Mouse (Mus musculus) lung, postnatal 0 days (tissue): Measurements from ENCODE around the gene Gipc3. TPM values are rescaled to one million over a fixed set of nuclear protein-coding genes. Genes with fewer than 3 reads are reported as not detected.

Experiments used
- ATAC-seq: fragments of 200-750 bp; cut with Nextera tagmentation; 2 replicates; pipeline ENCODE4 v1.8.0; 2017; ENCODE audit warnings: moderate library complexity
- DNase-seq: peaks from one replicate; pipeline ENCODE4 v3.0.0-alpha.2; 2016; ENCODE audit warnings: low spot score
- H3K27ac ChIP-seq: fragments of 300-500 bp; sonication (generic); 2 replicates; pipeline ENCODE4 v1.5.1; 2014; ENCODE audit warnings: antibody characterized with exemption, mild to moderate bottlenecking, low read length, mixed read lengths
- H3K27me3 ChIP-seq: fragments of 300-500 bp; sonication (generic); replicated peaks from 2 replicates; pipeline ENCODE4 v1.6.1; 2014; ENCODE audit warnings: low read length, mixed read lengths; ENCODE audit not compliant: insufficient read depth
- H3K36me3 ChIP-seq: fragments of 300-500 bp; sonication (generic); 2 replicates; pipeline ENCODE4 v1.6.1; 2014; ENCODE audit warnings: low read length, mixed read lengths; ENCODE audit not compliant: insufficient read depth
- H3K4me1 ChIP-seq: fragments of 300-500 bp; sonication (generic); 2 replicates; pipeline ENCODE4 v1.6.1; 2014; ENCODE audit warnings: antibody characterized with exemption, low read depth, low read length, mixed read lengths; ENCODE audit not compliant: insufficient read depth
- H3K4me2 ChIP-seq: fragments of 300-500 bp; sonication (generic); replicated peaks from 2 replicates; pipeline ENCODE4 v1.6.1; 2014; ENCODE audit warnings: low read depth, mild to moderate bottlenecking, low read length, moderate library complexity, mixed read lengths
- H3K4me3 ChIP-seq: fragments of 300-500 bp; sonication (generic); 2 replicates; pipeline ENCODE4 v1.5.1; 2014; ENCODE audit warnings: low read depth, low read length
- H3K9ac ChIP-seq: fragments of 300-500 bp; sonication (generic); replicated peaks from 2 replicates; pipeline ENCODE4 v1.6.1; 2014; ENCODE audit warnings: low read depth, mild to moderate bottlenecking
- H3K9me3 ChIP-seq: fragments of 300-500 bp; sonication (generic); 2 replicates; pipeline ENCODE4 v1.6.1; 2016; ENCODE audit warnings: low read length, mixed read lengths
- CTCF ChIP-seq: IDR thresholded peaks from 2 replicates; pipeline ENCODE4 v1.5.1; 2016; ENCODE audit warnings: antibody characterized with exemption, mild to moderate bottlenecking
- EP300 ChIP-seq: IDR thresholded peaks from 2 replicates; pipeline ENCODE4 v1.6.1; 2016; ENCODE audit warnings: antibody characterized with exemption, mild to moderate bottlenecking, control low read depth
- WGBS: fragments of 180-500 bp; shearing (Covaris S2); extraction: QIAGEN DNeasy Blood & Tissue Kit; methylation state at CpG from one replicate; pipeline ENCODE4 v1.1.7; 2014; 5-methylcytosine and 5-hydroxymethylcytosine counted together
- polyA plus RNA-seq: library from polyadenylated mRNA; unstranded; fragments of >200 nt; fragmentation: Nextera tagmentation; extraction: Ambion mirVana; gene quantifications from 2 replicates; pipeline ENCODE4 v1.2.1, GENCODE M21; 2015

The Gipc3 gene
- polyA plus RNA-seq, 1 experiment from 2014 or later, result 0.33 TPM

- Histone ChIP-seq H3K9ac (peak overlapping the region; percentile 56), H3K4me3 (peak overlapping the region; percentile 70), H3K27me3 (no peaks in the 10 kb centered on the region), H3K4me1 (peaks cover 14% of the 10 kb centered on the region), H3K9me3 (no peaks in the 10 kb centered on the region), H3K4me2 (peak overlapping the region; percentile 99), H3K36me3 (no peaks in the 10 kb centered on the region), H3K27ac (peak overlapping the region; percentile 62)
- ATAC-seq (peak; percentile 8; the same call in 1 of the 2 replicates), DNase-seq (no peak)
- WGBS, result 34% methylated on average over 4 of the region's 4 CpGs
- TF ChIP-seq CTCF, result no peak
- no peak for TF ChIP-seq EP300
Observed at GRCm38 (mm10) chr10:81358209-81358608, 15.1 kb upstream of the Gipc3 start.

- Histone ChIP-seq H3K9me3 (no peaks in the 10 kb centered on the region), H3K27ac (peak within 1 kb of the TSS; percentile 62; the same call in 1 of the 2 replicates), H3K4me3 (peak within 1 kb of the TSS; percentile 70), H3K36me3 (no peaks in the 10 kb centered on the region), H3K4me1 (peaks cover 14% of the 10 kb centered on the region), H3K9ac (peak within 1 kb of the TSS; percentile 56), H3K27me3 (no peaks in the 10 kb centered on the region), H3K4me2 (peak within 1 kb of the TSS; percentile 99)
- TF ChIP-seq EP300, result no peak
- no peak for TF ChIP-seq CTCF
- DNase-seq, result peak; percentile 95
- ATAC-seq, result peak; percentile 94
- WGBS, result 4% methylated on average over 59 of the region's 79 CpGs
Observed at GRCm38 (mm10) chr10:81356991-81357844, 14.2 kb upstream of the Gipc3 start, which contains the start of gene Mfsd12. Mfsd12 (plus strand) TSS chr10:81357491.

- Histone ChIP-seq H3K27me3 (no peaks in the 10 kb centered on the region), H3K36me3 (no peaks in the 10 kb centered on the region), H3K4me3 (peak overlapping the region; percentile 70; the same call in 1 of the 2 replicates), H3K9me3 (no peaks in the 10 kb centered on the region), H3K4me2 (peak overlapping the region; percentile 99), H3K4me1 (peaks cover 14% of the 10 kb centered on the region), H3K9ac (no peak overlapping the region), H3K27ac (no peak overlapping the region)
- no peak for TF ChIP-seq EP300
- no peak for TF ChIP-seq CTCF
- 55% methylated on average over 12 of the region's 12 CpGs for WGBS
- ATAC-seq (no peak), DNase-seq (no peak)
Observed at GRCm38 (mm10) chr10:81356352-81356990, 13.4 kb upstream of the Gipc3 start.

- TF ChIP-seq CTCF, result no peak
- no peak for TF ChIP-seq EP300
- no peak overlapping the region for H3K4me3 ChIP-seq
- DNase-seq, result no peak
Observed at GRCm38 (mm10) chr10:81355533-81355932, 12.5 kb upstream of the Gipc3 start.

GRCm38 (mm10) chr10:81354738-81355477, 11.8 kb upstream of the Gipc3 start:
- H3K4me2 ChIP-seq, result no peak overlapping the region
- H3K27ac ChIP-seq, result no peak overlapping the region
- no peak overlapping the region for H3K4me3 ChIP-seq
- no peaks in the 10 kb centered on the region for H3K27me3 ChIP-seq
- WGBS, result 64% methylated on average over 9 of the region's 9 CpGs
- no peak for DNase-seq
- TF ChIP-seq EP300 (no peak), CTCF (no peak)
- no peak overlapping the region for H3K9ac ChIP-seq
- peaks cover 14% of the 10 kb centered on the region for H3K4me1 ChIP-seq
- no peak for ATAC-seq
- H3K9me3 ChIP-seq, result no peaks in the 10 kb centered on the region
- no peaks in the 10 kb centered on the region for H3K36me3 ChIP-seq

More at GRCm38 (mm10) chr10:81355533-81355932, 12.5 kb upstream of the Gipc3 start:
- no peaks in the 10 kb centered on the region for H3K9me3 ChIP-seq
- ATAC-seq, result no peak
- no peaks in the 10 kb centered on the region for H3K36me3 ChIP-seq
- no peaks in the 10 kb centered on the region for H3K27me3 ChIP-seq
- WGBS, result 72% methylated on average over 4 of the region's 4 CpGs
- H3K27ac ChIP-seq, result no peak overlapping the region
- peaks cover 14% of the 10 kb centered on the region for H3K4me1 ChIP-seq
- no peak overlapping the region for H3K4me2 ChIP-seq
- no peak overlapping the region for H3K9ac ChIP-seq
